Mouse (Mus musculus) stomach, postnatal 0 days (tissue): ENCODE measurements around the gene Prmt7.

Source experiments
- CTCF ChIP-seq: IDR thresholded peaks from 2 replicates; pipeline ENCODE4 v1.5.1; 2016; ENCODE audit warnings: antibody characterized with exemption, low read depth, mild to moderate bottlenecking, moderate library complexity
- EP300 ChIP-seq: optimal IDR thresholded peaks from 2 replicates; pipeline ENCODE3; 2016; ENCODE audit warnings: antibody characterized with exemption

GRCm38 (mm10) chr8:106213959-106214358, 3.2 kb downstream of the Prmt7 start:
- TF ChIP-seq CTCF (no peak), EP300 (no peak)
